Mouse (Mus musculus): ENCODE measurements around the gene Olfr76.

GRCm38 (mm10) chr19:12134289-12134688, 11.3 kb upstream of the Olfr76 start:
- TF ChIP-seq CTCF (IDR thresholded peaks at IDR 0.05; ENCODE audit: low read depth, low read length) (no peak), POLR2A (IDR thresholded peaks at IDR 0.05; ENCODE audit: insufficient read depth, low read length) (no peak), EP300 (IDR thresholded peaks at IDR 0.05; ENCODE audit: insufficient read depth, low read depth, low read length) (no peak)
